Mouse (Mus musculus) midbrain, embryonic 12.5 days (tissue): ENCODE results near the gene Espn. TPM values are rescaled to one million over a fixed set of nuclear protein-coding genes. Genes with fewer than 3 reads are reported as not detected.

Source experiments
- ATAC-seq: fragments of 200-750 bp; cut with Nextera tagmentation; 2 replicates; pipeline ENCODE4 v1.8.0; 2017; ENCODE audit warnings: low read depth, moderate TSS enrichment, moderate library complexity; ENCODE audit not compliant: low FRiP score
- H3K27ac ChIP-seq: fragments of 300-500 bp; sonication (generic); replicated peaks from 2 replicates; pipeline ENCODE4 v1.5.1; 2016; ENCODE audit warnings: mild to moderate bottlenecking
- H3K27me3 ChIP-seq: fragments of 300-500 bp; sonication (generic); 2 replicates; pipeline ENCODE4 v1.6.1; 2016; ENCODE audit warnings: mild to moderate bottlenecking
- H3K36me3 ChIP-seq: fragments of 300-500 bp; sonication (generic); 2 replicates; pipeline ENCODE4 v1.6.1; 2016
- H3K4me1 ChIP-seq: fragments of 300-500 bp; sonication (generic); 2 replicates; pipeline ENCODE4 v1.6.1; 2016
- H3K4me2 ChIP-seq: fragments of 300-500 bp; sonication (generic); replicated peaks from 2 replicates; pipeline ENCODE4 v1.6.1; 2016; ENCODE audit warnings: mild to moderate bottlenecking, moderate library complexity
- H3K4me3 ChIP-seq: fragments of 300-500 bp; sonication (generic); 2 replicates; pipeline ENCODE4 v1.5.1; 2016; ENCODE audit warnings: mild to moderate bottlenecking
- H3K9ac ChIP-seq: fragments of 300-500 bp; sonication (generic); replicated peaks from 2 replicates; pipeline ENCODE4 v1.6.1; 2016; ENCODE audit warnings: mild to moderate bottlenecking, moderate library complexity
- H3K9me3 ChIP-seq: fragments of 300-500 bp; sonication (generic); 2 replicates; pipeline ENCODE4 v1.6.1; 2016; ENCODE audit warnings: mild to moderate bottlenecking
- WGBS: fragments of 180-500 bp; shearing (Covaris S2); methylation state at CpG from one replicate; pipeline ENCODE4 v1.1.7; 2016; 5-methylcytosine and 5-hydroxymethylcytosine counted together
- polyA plus RNA-seq: library from polyadenylated mRNA; unstranded; fragments of >200 nt; fragmentation: Nextera tagmentation; extraction: Ambion mirVana; gene quantifications from 2 replicates; pipeline ENCODE4 v1.2.1, GENCODE M21; 2016

Gene Espn
- polyA plus RNA-seq, 1 experiment from 2014 or later, result 0.26 TPM

DNA sequence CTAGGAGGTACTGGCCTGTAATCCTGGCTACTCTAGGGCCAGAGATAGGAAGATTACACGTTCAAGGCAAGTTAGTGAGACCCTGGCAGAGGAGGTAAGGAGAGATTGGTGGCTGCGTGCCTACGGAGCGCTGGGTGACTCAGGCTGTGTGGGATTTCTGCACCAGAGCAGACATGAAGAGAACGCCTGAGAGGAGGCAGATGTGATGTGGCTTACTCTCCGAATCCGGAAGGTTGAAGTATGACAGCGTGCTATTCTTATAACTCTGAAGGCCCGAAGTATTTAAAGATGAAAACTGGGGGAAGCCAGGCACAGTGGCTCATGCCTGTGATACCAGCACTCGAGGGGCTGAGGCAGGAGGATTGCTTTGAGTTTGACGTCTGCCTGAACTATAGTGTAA is 51.6 kb downstream of the Espn start:
- Histone ChIP-seq H3K27ac (no peak overlapping the region), H3K4me3 (no peak overlapping the region), H3K4me1 (peaks cover 9% of the 10 kb centered on the region; the same call in 1 of the 2 replicates), H3K4me2 (no peak overlapping the region), H3K9ac (no peak overlapping the region), H3K36me3 (peaks cover 12% of the 10 kb centered on the region; the same call in 1 of the 2 replicates), H3K27me3 (peaks cover 12% of the 10 kb centered on the region), H3K9me3 (no peaks in the 10 kb centered on the region)
- WGBS, result 83% methylated on average over 11 of the region's 11 CpGs
- ATAC-seq, result no peak

DNA sequence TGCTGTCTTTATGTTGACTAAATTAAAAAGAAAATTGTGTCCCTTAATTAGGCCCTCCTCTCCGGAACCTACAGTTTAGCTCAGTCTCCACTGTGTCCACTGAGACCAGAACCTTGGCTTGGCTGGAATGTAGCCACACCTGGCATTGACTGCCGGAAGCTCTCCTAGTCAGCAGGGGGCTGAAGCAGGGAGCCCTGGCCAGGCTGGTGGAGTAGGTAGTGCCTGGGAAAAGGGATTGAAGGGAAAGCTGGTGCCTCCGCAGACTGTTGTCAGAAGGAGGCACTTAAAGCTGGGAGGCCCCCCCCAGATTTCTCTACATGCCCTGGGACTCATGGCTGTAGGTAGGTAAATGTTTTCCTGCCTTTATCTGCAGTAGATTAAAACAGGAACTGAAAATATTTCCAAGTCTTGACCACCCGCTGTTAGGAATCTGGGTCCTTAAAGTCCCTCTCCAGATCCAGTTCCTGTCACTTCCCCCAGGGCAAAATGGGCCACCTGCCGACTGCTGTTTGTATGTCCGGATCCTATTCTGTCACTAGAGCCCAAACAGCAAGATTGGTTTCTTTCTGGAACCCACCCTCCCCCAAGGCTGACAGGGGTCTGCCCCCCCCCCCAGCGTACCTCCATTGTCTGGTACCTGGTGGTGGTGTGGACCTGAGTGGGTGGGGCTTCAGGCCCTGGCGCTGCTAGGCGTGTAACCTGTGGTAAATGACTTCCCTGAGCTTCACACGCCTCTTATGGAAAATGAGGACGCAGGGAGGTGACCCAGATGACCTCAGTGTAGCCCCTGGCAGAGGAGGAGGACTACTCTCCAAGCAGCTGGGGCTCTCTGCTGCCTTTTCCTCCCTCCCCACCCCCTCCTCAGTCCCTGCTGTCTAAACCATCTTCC is 54.0 kb downstream of the Espn start:
- no peak overlapping the region for H3K9ac ChIP-seq
- H3K4me1 ChIP-seq, result peaks cover 9% of the 10 kb centered on the region; the same call in 1 of the 2 replicates
- peaks cover 12% of the 10 kb centered on the region for H3K27me3 ChIP-seq
- H3K4me3 ChIP-seq, result no peak overlapping the region
- H3K36me3 ChIP-seq, result 0 out of 2 replicates have a peak, but pooled peaks cover 3% of the 10 kb centered on the region
- WGBS, result 24% methylated on average over 11 of the region's 11 CpGs
- no peak overlapping the region for H3K4me2 ChIP-seq
- H3K27ac ChIP-seq, result no peak overlapping the region
- ATAC-seq, result no peak
- H3K9me3 ChIP-seq, result no peaks in the 10 kb centered on the region

DNA sequence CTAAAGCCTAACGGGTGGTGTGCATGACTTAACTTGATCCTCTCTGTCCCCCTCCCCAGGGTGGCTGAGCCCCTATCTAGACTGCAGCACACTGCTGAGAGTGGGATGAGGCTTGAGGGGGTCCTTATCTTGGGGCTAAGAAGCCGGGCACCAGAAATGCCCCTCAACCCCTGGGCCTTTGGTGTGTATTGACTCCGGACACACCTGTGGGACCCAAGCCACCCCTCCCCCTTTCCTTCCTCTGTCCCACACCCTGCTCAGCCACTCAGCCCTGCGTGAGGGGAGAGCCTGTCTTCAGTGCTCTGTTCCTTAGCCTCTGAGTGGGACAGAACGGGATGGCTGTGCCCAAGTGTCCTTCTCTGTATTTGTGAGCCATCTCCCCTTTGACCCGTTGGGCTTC is 55.2 kb downstream of the Espn start:
- 0 out of 2 replicates have a peak overlapping the region, but pooled peaks have one; percentile 13 for H3K4me2 ChIP-seq
- no peak overlapping the region for H3K27ac ChIP-seq
- H3K9ac ChIP-seq, result no peak overlapping the region
- no peaks in the 10 kb centered on the region for H3K9me3 ChIP-seq
- 0 out of 2 replicates have a peak overlapping the region, but pooled peaks have one; percentile 3 for H3K4me3 ChIP-seq
- H3K36me3 ChIP-seq, result 0 out of 2 replicates have a peak, but pooled peaks cover 2% of the 10 kb centered on the region
- 31% methylated on average over 6 of the region's 6 CpGs for WGBS
- H3K4me1 ChIP-seq, result peaks cover 9% of the 10 kb centered on the region
- ATAC-seq, result no peak
- H3K27me3 ChIP-seq, result peaks cover 12% of the 10 kb centered on the region

DNA sequence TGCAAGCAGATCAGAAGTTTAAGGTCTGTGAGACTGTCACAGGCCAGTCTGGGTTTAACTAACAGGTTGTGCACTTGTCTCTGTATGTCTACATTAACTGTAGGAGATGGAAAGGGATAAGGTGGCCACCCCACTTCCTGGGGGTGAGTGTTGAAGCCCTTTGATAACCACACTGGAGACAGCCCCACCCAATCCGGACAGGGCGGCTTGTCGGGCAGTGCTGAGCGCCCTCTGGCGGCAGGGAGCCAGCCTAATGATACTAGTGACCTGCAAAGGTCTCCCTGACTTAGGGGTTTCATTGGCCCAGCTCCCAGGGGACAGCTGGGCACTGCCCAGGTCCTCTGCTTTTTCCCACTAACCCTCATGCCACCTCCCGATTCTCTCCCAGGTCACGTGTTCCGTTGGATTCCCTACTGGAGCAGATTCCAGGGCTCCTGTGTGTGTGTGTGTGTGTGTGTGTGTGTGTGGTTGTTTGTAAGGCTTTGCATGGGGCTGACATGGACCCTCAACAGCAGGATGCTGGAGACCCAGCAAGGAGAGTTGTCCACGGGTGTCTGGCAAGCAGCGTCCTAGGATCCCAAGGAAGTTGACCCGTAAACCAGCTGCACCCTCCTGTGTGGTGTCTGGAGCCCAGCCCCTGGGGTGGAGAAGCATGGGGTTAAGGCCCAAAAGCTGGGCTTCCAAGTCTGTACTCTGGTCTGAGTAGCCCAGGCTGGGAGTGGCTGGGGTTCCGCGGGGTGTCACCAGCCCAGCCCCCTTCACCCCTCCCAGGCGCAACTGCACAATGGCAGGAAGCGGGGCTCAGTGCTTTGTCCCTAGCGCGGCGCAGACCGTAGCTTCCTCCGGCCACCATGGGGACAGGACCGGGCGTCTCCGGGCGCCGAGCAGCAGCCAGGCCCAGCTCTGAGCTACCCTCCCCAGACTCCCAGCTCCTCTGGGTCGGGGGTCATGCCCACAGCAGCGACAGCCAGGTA is 55.9 kb downstream of the Espn start:
- H3K27me3 ChIP-seq, result peaks cover 12% of the 10 kb centered on the region
- 0 out of 2 replicates have a peak, but pooled peaks have one; percentile 30 for ATAC-seq
- H3K4me3 ChIP-seq, result 0 out of 2 replicates have a peak overlapping the region, but pooled peaks have one; percentile 3
- 0 out of 2 replicates have a peak overlapping the region, but pooled peaks have one; percentile 13 for H3K4me2 ChIP-seq
- no peaks in the 10 kb centered on the region for H3K9me3 ChIP-seq
- no peak overlapping the region for H3K9ac ChIP-seq
- H3K27ac ChIP-seq, result no peak overlapping the region
- 25% methylated on average over 27 of the region's 27 CpGs for WGBS
- peaks cover 9% of the 10 kb centered on the region for H3K4me1 ChIP-seq
- H3K36me3 ChIP-seq, result no peaks in the 10 kb centered on the region

DNA sequence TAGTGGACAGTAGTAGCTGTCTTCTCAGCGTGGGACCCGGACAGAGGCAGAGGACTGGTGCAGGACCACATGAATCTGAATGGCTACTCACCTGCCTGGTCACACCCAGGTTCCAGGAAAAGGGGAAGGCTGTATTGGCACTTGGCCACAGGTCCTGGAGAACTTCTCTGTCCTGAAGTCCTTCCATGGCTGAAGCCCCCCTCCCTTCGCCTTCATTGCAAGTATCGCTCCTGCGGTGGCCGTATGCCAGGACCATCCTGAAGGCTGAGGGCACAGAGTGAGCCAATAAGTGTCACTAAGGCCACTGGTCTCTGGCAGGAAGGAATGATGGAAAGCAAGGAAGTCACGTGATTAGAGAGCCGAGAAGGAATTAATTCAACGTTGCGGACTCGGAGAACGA is 57.9 kb downstream of the Espn start:
- Histone ChIP-seq H3K9ac (no peak overlapping the region), H3K9me3 (no peaks in the 10 kb centered on the region), H3K4me1 (peaks cover 9% of the 10 kb centered on the region), H3K27ac (no peak overlapping the region), H3K27me3 (peaks cover 12% of the 10 kb centered on the region), H3K36me3 (no peaks in the 10 kb centered on the region), H3K4me2 (no peak overlapping the region), H3K4me3 (no peak overlapping the region)
- no peak for ATAC-seq
- WGBS, result 92% methylated on average over 12 of the region's 12 CpGs

DNA sequence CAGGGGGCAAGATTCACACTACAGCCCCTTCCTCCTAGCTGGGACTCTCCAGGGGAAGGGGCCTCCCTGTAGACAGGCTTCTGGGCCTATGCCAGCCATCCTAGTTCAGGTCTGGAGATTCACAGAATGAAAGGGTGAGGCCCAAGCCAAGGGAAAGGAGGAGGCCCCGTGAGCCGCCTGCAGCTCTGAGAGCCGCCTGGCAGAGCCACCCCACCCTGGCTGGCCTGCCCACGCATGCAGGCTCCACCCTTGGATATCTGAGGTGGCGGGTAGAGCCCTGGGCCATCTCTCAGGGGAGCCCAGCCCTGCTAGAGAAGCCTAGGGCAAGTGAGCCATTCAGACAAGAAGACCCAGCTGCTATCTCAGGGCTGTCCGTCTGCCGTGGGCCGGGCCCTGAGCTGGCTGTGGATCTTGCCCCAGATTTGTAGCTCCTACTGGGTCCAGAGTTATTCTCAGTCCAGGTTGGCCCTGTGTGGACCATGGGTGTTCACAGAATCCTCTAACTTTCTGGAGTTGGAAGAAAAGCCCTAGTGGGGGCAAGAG is 59.3 kb downstream of the Espn start:
- no peak overlapping the region for H3K27ac ChIP-seq
- 64% methylated on average over 8 of the region's 8 CpGs for WGBS
- 0 out of 2 replicates have a peak overlapping the region, but pooled peaks have one; percentile 16 for H3K9ac ChIP-seq
- H3K4me1 ChIP-seq, result peaks cover 20% of the 10 kb centered on the region
- no peaks in the 10 kb centered on the region for H3K9me3 ChIP-seq
- no peaks in the 10 kb centered on the region for H3K36me3 ChIP-seq
- no peak overlapping the region for H3K4me2 ChIP-seq
- H3K27me3 ChIP-seq, result peaks cover 17% of the 10 kb centered on the region
- ATAC-seq, result no peak
- H3K4me3 ChIP-seq, result no peak overlapping the region

DNA sequence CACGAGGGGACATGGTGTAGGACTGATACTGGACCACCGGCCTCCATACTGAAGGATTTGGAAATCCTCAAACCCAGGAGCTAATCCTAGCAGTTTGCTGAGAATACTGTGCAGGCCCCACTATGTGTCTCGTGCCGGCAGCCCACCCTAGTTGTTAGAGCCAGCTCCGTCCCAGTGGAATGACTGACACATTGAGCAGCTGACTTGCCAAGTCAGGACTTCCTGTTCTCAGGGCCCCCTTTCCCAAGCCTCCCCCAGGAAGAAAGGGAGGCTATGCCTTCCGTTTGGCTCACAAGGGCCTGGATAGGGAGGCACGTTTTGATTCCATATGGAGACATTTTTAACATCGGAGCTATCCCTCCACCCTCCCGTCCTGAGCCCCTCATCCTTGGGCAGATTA is 62.0 kb downstream of the Espn start:
- Histone ChIP-seq H3K36me3 (no peaks in the 10 kb centered on the region), H3K4me1 (peaks cover 19% of the 10 kb centered on the region), H3K4me2 (no peak overlapping the region), H3K9ac (no peak overlapping the region), H3K4me3 (no peak overlapping the region), H3K9me3 (no peaks in the 10 kb centered on the region), H3K27ac (no peak overlapping the region), H3K27me3 (peaks cover 18% of the 10 kb centered on the region)
- no peak for ATAC-seq
- WGBS, result 82% methylated on average over 9 of the region's 9 CpGs

DNA sequence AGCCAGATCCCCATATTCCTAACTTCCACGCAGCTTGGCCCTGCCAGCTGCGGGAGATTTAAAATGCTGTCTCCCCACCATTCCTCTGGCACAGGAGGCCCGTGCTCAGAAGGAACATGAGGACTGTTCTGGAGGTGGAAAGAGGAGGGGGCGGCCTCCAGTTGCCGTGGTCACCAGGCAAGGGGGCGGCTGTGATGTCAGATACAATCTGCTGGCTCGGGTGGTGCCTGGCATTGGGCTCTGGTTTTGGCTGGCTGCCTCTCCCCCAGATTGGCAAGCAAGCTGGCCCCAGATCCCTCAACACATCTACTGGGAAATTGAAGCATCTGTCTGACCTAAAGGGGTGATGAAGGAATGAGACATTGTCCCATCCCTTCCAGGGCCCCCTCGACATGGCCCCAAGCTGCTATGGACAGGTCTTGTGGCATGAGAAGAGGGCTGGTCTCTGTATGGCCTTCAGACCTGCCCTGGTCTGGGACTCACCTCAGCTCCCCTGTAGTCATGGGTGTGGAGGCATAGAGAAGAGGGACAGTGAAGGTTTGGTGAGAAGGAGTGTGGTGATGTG is 63.5 kb downstream of the Espn start:
- WGBS, result 45% methylated on average over 8 of the region's 8 CpGs
- Histone ChIP-seq H3K4me2 (peak overlapping the region; percentile 81; the same call in 1 of the 2 replicates), H3K27ac (no peak overlapping the region), H3K4me3 (no peak overlapping the region), H3K4me1 (peaks cover 19% of the 10 kb centered on the region), H3K9ac (no peak overlapping the region), H3K36me3 (no peaks in the 10 kb centered on the region), H3K9me3 (no peaks in the 10 kb centered on the region), H3K27me3 (peaks cover 33% of the 10 kb centered on the region)
- no peak for ATAC-seq

DNA sequence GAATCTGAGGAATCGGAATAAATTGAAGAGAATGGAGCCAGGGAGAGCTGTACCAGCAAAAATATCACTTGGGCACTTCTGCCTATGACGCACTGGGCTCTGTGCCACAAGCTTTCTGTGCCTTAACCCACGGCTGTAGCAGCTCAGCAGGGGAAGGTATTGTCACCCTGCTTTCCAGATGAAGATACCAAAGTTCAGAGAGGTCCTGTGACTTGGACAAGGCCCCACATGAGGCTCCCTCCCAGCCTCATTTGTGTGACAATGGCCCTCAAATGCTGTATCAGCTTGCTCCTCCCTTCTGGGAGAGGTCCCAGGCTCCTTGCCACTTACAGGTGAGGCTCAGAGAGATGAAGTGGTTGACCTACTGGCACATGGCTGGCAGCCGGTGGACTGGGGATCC is 64.0 kb downstream of the Espn start:
- ATAC-seq, result no peak
- Histone ChIP-seq H3K4me1 (peaks cover 19% of the 10 kb centered on the region), H3K4me3 (peak overlapping the region; percentile 76; the same call in 1 of the 2 replicates), H3K36me3 (no peaks in the 10 kb centered on the region), H3K4me2 (peak overlapping the region; percentile 81), H3K9me3 (no peaks in the 10 kb centered on the region), H3K27me3 (peaks cover 34% of the 10 kb centered on the region), H3K9ac (no peak overlapping the region), H3K27ac (no peak overlapping the region)
- 22% methylated on average over 4 of the region's 4 CpGs for WGBS

DNA sequence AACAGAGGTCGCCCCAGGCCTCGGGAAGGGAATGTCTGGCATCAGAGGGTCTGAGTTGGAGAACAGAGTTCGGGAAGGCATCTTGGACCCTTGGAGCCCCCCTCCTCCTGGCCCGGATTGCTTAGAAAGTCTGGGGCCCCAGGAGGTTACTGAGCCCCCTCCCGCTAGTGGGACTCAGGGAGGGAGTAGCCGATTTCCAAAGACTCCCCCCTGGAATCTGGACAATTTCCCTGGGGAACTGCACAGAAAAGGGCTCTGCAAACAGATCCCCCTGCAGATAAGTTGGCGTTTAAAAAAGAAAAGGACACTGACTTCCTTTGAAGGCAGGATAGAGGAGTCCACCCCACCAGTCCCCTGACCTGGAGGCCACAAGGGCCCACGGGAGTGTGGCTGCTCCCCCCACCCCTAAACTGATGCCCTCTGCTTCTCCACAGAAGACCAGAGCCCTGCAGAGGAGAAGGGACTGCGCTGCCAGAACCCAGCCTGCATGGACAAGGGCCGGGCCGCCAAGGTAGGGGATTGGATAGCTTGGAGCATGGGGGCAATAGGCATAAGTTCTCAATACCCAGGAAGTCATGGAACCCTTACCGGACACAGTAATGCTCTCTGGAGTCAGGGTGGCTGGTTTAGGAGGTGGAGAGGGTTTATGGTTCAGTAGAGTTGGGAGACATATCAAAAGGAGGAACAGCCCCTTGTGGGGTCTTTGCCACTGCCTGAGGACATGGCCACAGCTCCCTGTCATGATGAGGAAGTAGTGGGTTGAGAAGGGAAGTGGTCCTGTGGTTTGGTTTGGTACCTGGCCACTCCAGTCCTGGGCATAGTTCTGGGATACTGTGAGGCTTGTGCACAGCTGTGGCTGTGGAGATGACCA is 64.7 kb downstream of the Espn start:
- H3K36me3 ChIP-seq, result no peaks in the 10 kb centered on the region
- peak overlapping the region; percentile 80 for H3K9ac ChIP-seq
- H3K4me2 ChIP-seq, result peak overlapping the region; percentile 81
- WGBS, result 3% methylated on average over 12 of the region's 12 CpGs
- ATAC-seq, result no peak
- no peaks in the 10 kb centered on the region for H3K9me3 ChIP-seq
- peaks cover 19% of the 10 kb centered on the region for H3K4me1 ChIP-seq
- 0 out of 2 replicates have a peak overlapping the region, but pooled peaks have one; percentile 4 for H3K27ac ChIP-seq
- peak overlapping the region; percentile 76 for H3K4me3 ChIP-seq
- peaks cover 34% of the 10 kb centered on the region for H3K27me3 ChIP-seq
